ENCODE assay signal across 12 mouse cellular contexts in genomic region chr11:97078751-97079150, GRCm38 (mm10). TPM values are rescaled to one million over a fixed set of nuclear protein-coding genes. Genes with fewer than 3 reads are reported as not detected.
DNase-seq lines count a peak whose midpoint lies in the region; ATAC-seq lines count a peak whose summit lies in the region.
"Had no signal": no experiment of that assay in that cellular context is flagged by ENCODE, and none has a peak within 500 bp of the region (broad histone marks: within the 10 kb centered on the region; RNA-seq: fewer than 3 reads in every experiment).

No protein-coding gene starts in this region.

- ATAC-seq in inflammation-experienced regulatory T-cells, adult 6 months = no peak
- ATAC-seq: midbrain, embryonic 15.5 days had no signal

- peak; percentile 53 for DNase-seq in heart, postnatal 4 days
- no peak for DNase-seq in heart, adult 11 months
- DNase-seq in thymus, postnatal 4 days = peak; percentile 52
- no peak for DNase-seq in thymus, postnatal 25 days
- DNase-seq in hindlimb bud, embryonic 11.5 days (ENCODE audit: extremely low spot score, low read depth, low spot score) = peak; percentile 33
- DNase-seq in urinary bladder, postnatal 4 days (ENCODE audit: low spot score in 2 of 2) = no peak
- DNase-seq in cerebellum, postnatal 36 days = no peak

RNA-seq across cellular contexts. Expression of gene Osbpl7, which starts 28.3 kb away (rescaled TPM):
- 1 to 10 TPM; 5.6 to 7.5 TPM for total RNA-seq in heart, postnatal 4 days (2021)
- polyA plus RNA-seq in inflammation-experienced regulatory T-cells, adult 6 months (2017; shearing (Covaris generic)) = 10 to 100 TPM; 22.8 to 30.5 (median 25.3) TPM

RNA-seq across cellular contexts. Expression of gene Tbx21, which starts 36.4 kb away (rescaled TPM):
- total RNA-seq in heart, postnatal 4 days (2021) = not detected
- polyA plus RNA-seq in inflammation-experienced regulatory T-cells, adult 6 months (2017; shearing (Covaris generic)) = 10 to 100 TPM in 1 of 3 experiments, 1 to 10 TPM in 2; 3.4 to 20.9 (median 3.6) TPM
- polyA plus RNA-seq: heart, embryonic 13.5 days; limb, embryonic 12.5 days; stomach, embryonic 15.5 days had no signal

RNA-seq across cellular contexts. Expression of gene Mrpl10, which starts 37.4 kb away (rescaled TPM):
- 10 to 100 TPM; 80.2 to 81.0 TPM for total RNA-seq in heart, postnatal 4 days (2021)
- polyA plus RNA-seq in inflammation-experienced regulatory T-cells, adult 6 months (2017; shearing (Covaris generic)) = 10 to 100 TPM; 61.1 to 66.7 (median 63.2) TPM

RNA-seq across cellular contexts. Expression of gene Lrrc46, which starts 37.5 kb away (rescaled TPM):
- total RNA-seq in heart, postnatal 4 days (2021) = under 1 TPM in 1 of 2 experiments, not detected in 1; 0.38 TPM
- not detected for polyA plus RNA-seq in inflammation-experienced regulatory T-cells, adult 6 months (2017; shearing (Covaris generic))

RNA-seq across cellular contexts. Expression of gene Scrn2, which starts 49.0 kb away (rescaled TPM):
- 10 to 100 TPM; 12.1 to 15.3 TPM for total RNA-seq in heart, postnatal 4 days (2021)
- polyA plus RNA-seq in inflammation-experienced regulatory T-cells, adult 6 months (2017; shearing (Covaris generic)) = 1 to 10 TPM; 6.2 to 8.8 (median 6.5) TPM

Comparison
In these comparisons a context has a peak if more than half of its experiments do, and no peak if none do; other contexts are left out.
1. DNase-seq: peak in heart, postnatal 4 days (single experiment), thymus, postnatal 4 days (single experiment) and hindlimb bud, embryonic 11.5 days (single experiment); none in heart, adult 11 months (single experiment), thymus, postnatal 25 days (single experiment), urinary bladder, postnatal 4 days (0 of 2) and cerebellum, postnatal 36 days (0 of 2).